Mouse (Mus musculus) c-Kit-negative CD71-positive TER-119-positive erythroid progenitor cells, embryonic 14.5 days (primary cell): ENCODE results near the gene Numb.

Experiments
- DNase-seq: peaks from one replicate; pipeline ENCODE4 v3.0.0-alpha.2; 2013; ENCODE audit warnings: low read depth, low spot score

Numb gene

GRCm38 (mm10) chr12:83782669-83783068, 139.1 kb downstream of the Numb start:
- DNase-seq = no peak

- no peak for DNase-seq
These were observed 140.0 kb downstream of the Numb start for GRCm38 (mm10) chr12:83781640-83782278.

- DNase-seq = no peak
These were observed 140.5 kb downstream of the Numb start for GRCm38 (mm10) chr12:83781204-83781603.

- DNase-seq = no peak
These were observed 141.6 kb downstream of the Numb start for GRCm38 (mm10) chr12:83780181-83780580.

- no peak for DNase-seq
These were observed 145.0 kb downstream of the Numb start for GRCm38 (mm10) chr12:83776766-83777165.

GRCm38 (mm10) chr12:83775621-83776020, 146.1 kb downstream of the Numb start:
- DNase-seq = no peak

- peak; percentile 13 for DNase-seq
These were observed 151.1 kb downstream of the Numb start for GRCm38 (mm10) chr12:83770418-83771256.

- DNase-seq = no peak
These were observed 153.4 kb downstream of the Numb start for GRCm38 (mm10) chr12:83768235-83768899.

- DNase-seq = no peak
These were observed 153.9 kb downstream of the Numb start for GRCm38 (mm10) chr12:83767833-83768232.

GRCm38 (mm10) chr12:83765965-83766603, 155.7 kb downstream of the Numb start:
- no peak for DNase-seq

GRCm38 (mm10) chr12:83764519-83764918, 157.2 kb downstream of the Numb start:
- no peak for DNase-seq

GRCm38 (mm10) chr12:83764044-83764365, 157.7 kb downstream of the Numb start:
- no peak for DNase-seq

- no peak for DNase-seq
These were observed 158.3 kb downstream of the Numb start, which contains the start of gene Papln for GRCm38 (mm10) chr12:83763311-83764043. Papln (plus strand) TSS chr12:83763634.

- DNase-seq = no peak
These were observed 159.0 kb downstream of the Numb start for GRCm38 (mm10) chr12:83762706-83763105.

GRCm38 (mm10) chr12:83760201-83760600, 161.5 kb downstream of the Numb start:
- no peak for DNase-seq

GRCm38 (mm10) chr12:83758735-83759134, 163.0 kb downstream of the Numb start:
- no peak for DNase-seq

- DNase-seq = no peak
These were observed 169.2 kb downstream of the Numb start for GRCm38 (mm10) chr12:83752495-83752894.

- DNase-seq = no peak
These were observed 172.5 kb downstream of the Numb start for GRCm38 (mm10) chr12:83749186-83749585.
